Mouse (Mus musculus): Measurements from ENCODE around the gene Flt3. TPM values are rescaled to one million over a fixed set of nuclear protein-coding genes. Genes with fewer than 3 reads are reported as not detected.

Gene Flt3
- polyA plus RNA-seq, 1 experiment from 2014 or later, result 0.35 TPM

- no peak for ATAC-seq (ENCODE audit: insufficient read depth, low FRiP score, low read depth)
These were observed 32.1 kb downstream of the Flt3 start for GRCm38 (mm10) chr5:147368221-147368620.

GRCm38 (mm10) chr5:147365995-147366765 is 34.1 kb downstream of the Flt3 start:
- H3K4me1 ChIP-seq, result no peaks in the 10 kb centered on the region
- H3K9me3 ChIP-seq, result no peaks in the 10 kb centered on the region
- no peak overlapping the region for H3K4me2 ChIP-seq
- WGBS, result 38% methylated on average over 16 of the region's 16 CpGs
- H3K27ac ChIP-seq, result no peak overlapping the region
- no peak overlapping the region for H3K4me3 ChIP-seq (replicated peaks)
- no peaks in the 10 kb centered on the region for H3K36me3 ChIP-seq
- ATAC-seq (ENCODE audit: insufficient read depth, low FRiP score, low read depth), result no peak
- H3K9ac ChIP-seq, result no peak overlapping the region
- no peaks in the 10 kb centered on the region for H3K27me3 ChIP-seq (replicated peaks)

More at GRCm38 (mm10) chr5:147368221-147368620, 32.1 kb downstream of the Flt3 start:
- Histone ChIP-seq H3K4me3 (replicated peaks) (no peak overlapping the region), H3K36me3 (no peaks in the 10 kb centered on the region), H3K27me3 (replicated peaks) (no peaks in the 10 kb centered on the region), H3K4me2 (no peak overlapping the region), H3K9ac (no peak overlapping the region), H3K4me1 (no peaks in the 10 kb centered on the region), H3K27ac (no peak overlapping the region), H3K9me3 (no peaks in the 10 kb centered on the region)
- WGBS, result 93% methylated on average over 6 of the region's 6 CpGs

GRCm38 (mm10) chr5:147363054-147363453 is 37.2 kb downstream of the Flt3 start:
- 69% methylated on average over 12 of the region's 12 CpGs for WGBS

GRCm38 (mm10) chr5:147358481-147358880 is 41.8 kb downstream of the Flt3 start:
- no peak overlapping the region for H3K4me3 ChIP-seq (replicated peaks)
- no peak for ATAC-seq (ENCODE audit: insufficient read depth, low FRiP score, low read depth)
- 81% methylated on average over 11 of the region's 11 CpGs for WGBS
- H3K4me2 ChIP-seq, result no peak overlapping the region
- no peaks in the 10 kb centered on the region for H3K9me3 ChIP-seq
- no peak overlapping the region for H3K27ac ChIP-seq
- H3K27me3 ChIP-seq (replicated peaks), result no peaks in the 10 kb centered on the region
- no peaks in the 10 kb centered on the region for H3K4me1 ChIP-seq
- no peak overlapping the region for H3K9ac ChIP-seq
- H3K36me3 ChIP-seq, result no peaks in the 10 kb centered on the region

More at GRCm38 (mm10) chr5:147363054-147363453, 37.2 kb downstream of the Flt3 start:
- Histone ChIP-seq H3K4me3 (replicated peaks) (no peak overlapping the region), H3K9ac (no peak overlapping the region), H3K27me3 (replicated peaks) (no peaks in the 10 kb centered on the region), H3K4me1 (no peaks in the 10 kb centered on the region), H3K36me3 (no peaks in the 10 kb centered on the region), H3K9me3 (no peaks in the 10 kb centered on the region), H3K4me2 (no peak overlapping the region), H3K27ac (no peak overlapping the region)
- no peak for ATAC-seq (ENCODE audit: insufficient read depth, low FRiP score, low read depth)

- ATAC-seq (ENCODE audit: insufficient read depth, low FRiP score, low read depth), result no peak
- H3K27me3 ChIP-seq (replicated peaks), result no peaks in the 10 kb centered on the region
- 51% methylated on average over 3 of the region's 3 CpGs for whole genome bisulfite sequencing
These were observed 42.8 kb downstream of the Flt3 start for GRCm38 (mm10) chr5:147357536-147357935.

GRCm38 (mm10) chr5:147356260-147357055 is 43.8 kb downstream of the Flt3 start:
- Histone ChIP-seq H3K4me2 (no peak overlapping the region), H3K27ac (no peak overlapping the region), H3K9ac (no peak overlapping the region), H3K4me3 (replicated peaks) (no peak overlapping the region), H3K36me3 (no peaks in the 10 kb centered on the region), H3K9me3 (no peaks in the 10 kb centered on the region), H3K4me1 (no peaks in the 10 kb centered on the region), H3K27me3 (replicated peaks) (no peaks in the 10 kb centered on the region)
- WGBS, result 88% methylated on average over 13 of the region's 13 CpGs
- ATAC-seq (ENCODE audit: insufficient read depth, low FRiP score, low read depth), result no peak

More at GRCm38 (mm10) chr5:147357536-147357935, 42.8 kb downstream of the Flt3 start:
- Histone ChIP-seq H3K4me3 (replicated peaks) (no peak overlapping the region), H3K9ac (no peak overlapping the region), H3K27ac (no peak overlapping the region), H3K36me3 (no peaks in the 10 kb centered on the region), H3K4me1 (no peaks in the 10 kb centered on the region), H3K4me2 (no peak overlapping the region), H3K9me3 (no peaks in the 10 kb centered on the region)

GRCm38 (mm10) chr5:147355788-147356187 is 44.5 kb downstream of the Flt3 start:
- 61% methylated on average over 3 of the region's 3 CpGs for WGBS
- H3K9ac ChIP-seq, result no peak overlapping the region
- H3K4me1 ChIP-seq, result no peaks in the 10 kb centered on the region
- no peak overlapping the region for H3K4me2 ChIP-seq
- no peaks in the 10 kb centered on the region for H3K27me3 ChIP-seq (replicated peaks)
- H3K27ac ChIP-seq, result no peak overlapping the region
- no peaks in the 10 kb centered on the region for H3K36me3 ChIP-seq
- H3K4me3 ChIP-seq (replicated peaks), result no peak overlapping the region
- no peaks in the 10 kb centered on the region for H3K9me3 ChIP-seq
- no peak for ATAC-seq (ENCODE audit: insufficient read depth, low FRiP score, low read depth)

GRCm38 (mm10) chr5:147354985-147355384 is 45.3 kb downstream of the Flt3 start:
- H3K27me3 ChIP-seq (replicated peaks), result no peaks in the 10 kb centered on the region
- no peak overlapping the region for H3K4me3 ChIP-seq (replicated peaks)
- no peaks in the 10 kb centered on the region for H3K36me3 ChIP-seq
- H3K4me2 ChIP-seq, result no peak overlapping the region
- H3K9me3 ChIP-seq, result no peaks in the 10 kb centered on the region
- 75% methylated on average over 8 of the region's 8 CpGs for WGBS
- H3K4me1 ChIP-seq, result no peaks in the 10 kb centered on the region
- no peak for ATAC-seq (ENCODE audit: insufficient read depth, low FRiP score, low read depth)
- H3K9ac ChIP-seq, result no peak overlapping the region
- no peak overlapping the region for H3K27ac ChIP-seq

- Histone ChIP-seq H3K9ac (no peak overlapping the region), H3K27ac (no peak overlapping the region), H3K4me1 (no peaks in the 10 kb centered on the region), H3K9me3 (no peaks in the 10 kb centered on the region), H3K36me3 (no peaks in the 10 kb centered on the region), H3K27me3 (replicated peaks) (no peaks in the 10 kb centered on the region), H3K4me2 (no peak overlapping the region), H3K4me3 (replicated peaks) (no peak overlapping the region)
- ATAC-seq (ENCODE audit: insufficient read depth, low FRiP score, low read depth), result no peak
- 62% methylated on average over 17 of the region's 17 CpGs for WGBS
These were observed 46.0 kb downstream of the Flt3 start for GRCm38 (mm10) chr5:147354161-147354780.

GRCm38 (mm10) chr5:147351931-147352330 is 48.4 kb downstream of the Flt3 start:
- no peaks in the 10 kb centered on the region for H3K27me3 ChIP-seq (replicated peaks)
- no peaks in the 10 kb centered on the region for H3K9me3 ChIP-seq
- H3K4me3 ChIP-seq (replicated peaks), result no peak overlapping the region
- no peak for ATAC-seq (ENCODE audit: insufficient read depth, low FRiP score, low read depth)
- H3K27ac ChIP-seq, result no peak overlapping the region
- no peaks in the 10 kb centered on the region for H3K4me1 ChIP-seq
- H3K4me2 ChIP-seq, result no peak overlapping the region
- H3K9ac ChIP-seq, result no peak overlapping the region
- WGBS, result 87% methylated on average over 8 of the region's 8 CpGs
- H3K36me3 ChIP-seq, result no peaks in the 10 kb centered on the region

- no peak overlapping the region for H3K4me3 ChIP-seq (replicated peaks)
- no peak overlapping the region for H3K9ac ChIP-seq
- H3K36me3 ChIP-seq, result no peaks in the 10 kb centered on the region
- 69% methylated on average over 1 of the region's 1 CpGs for WGBS
- H3K4me1 ChIP-seq, result no peaks in the 10 kb centered on the region
- no peaks in the 10 kb centered on the region for H3K9me3 ChIP-seq
- no peaks in the 10 kb centered on the region for H3K27me3 ChIP-seq (replicated peaks)
- no peak overlapping the region for H3K27ac ChIP-seq
- no peak for ATAC-seq (ENCODE audit: insufficient read depth, low FRiP score, low read depth)
- no peak overlapping the region for H3K4me2 ChIP-seq
These were observed 54.3 kb downstream of the Flt3 start for GRCm38 (mm10) chr5:147345981-147346380.

GRCm38 (mm10) chr5:147343904-147344303 is 56.4 kb downstream of the Flt3 start:
- no peak for ATAC-seq (ENCODE audit: insufficient read depth, low FRiP score, low read depth)
- Histone ChIP-seq H3K27ac (no peak overlapping the region), H3K36me3 (no peaks in the 10 kb centered on the region), H3K4me2 (no peak overlapping the region), H3K9me3 (no peaks in the 10 kb centered on the region), H3K9ac (no peak overlapping the region), H3K27me3 (replicated peaks) (no peaks in the 10 kb centered on the region), H3K4me1 (no peaks in the 10 kb centered on the region), H3K4me3 (replicated peaks) (no peak overlapping the region)
- 81% methylated on average over 10 of the region's 10 CpGs for WGBS
